Mouse (Mus musculus): Measurements from ENCODE around the gene Gast.
"Not testable (repeated sequence)": the region's sequence is repeated elsewhere in the genome, so short reads cannot be mapped to it uniquely, and the experiment has no call there.

The Gast gene

GRCm38 (mm10) chr11:100320701-100321410 is 13.4 kb upstream of the Gast start:
- DNase-seq (ENCODE audit: low spot score), result not testable (repeated sequence)

DNA sequence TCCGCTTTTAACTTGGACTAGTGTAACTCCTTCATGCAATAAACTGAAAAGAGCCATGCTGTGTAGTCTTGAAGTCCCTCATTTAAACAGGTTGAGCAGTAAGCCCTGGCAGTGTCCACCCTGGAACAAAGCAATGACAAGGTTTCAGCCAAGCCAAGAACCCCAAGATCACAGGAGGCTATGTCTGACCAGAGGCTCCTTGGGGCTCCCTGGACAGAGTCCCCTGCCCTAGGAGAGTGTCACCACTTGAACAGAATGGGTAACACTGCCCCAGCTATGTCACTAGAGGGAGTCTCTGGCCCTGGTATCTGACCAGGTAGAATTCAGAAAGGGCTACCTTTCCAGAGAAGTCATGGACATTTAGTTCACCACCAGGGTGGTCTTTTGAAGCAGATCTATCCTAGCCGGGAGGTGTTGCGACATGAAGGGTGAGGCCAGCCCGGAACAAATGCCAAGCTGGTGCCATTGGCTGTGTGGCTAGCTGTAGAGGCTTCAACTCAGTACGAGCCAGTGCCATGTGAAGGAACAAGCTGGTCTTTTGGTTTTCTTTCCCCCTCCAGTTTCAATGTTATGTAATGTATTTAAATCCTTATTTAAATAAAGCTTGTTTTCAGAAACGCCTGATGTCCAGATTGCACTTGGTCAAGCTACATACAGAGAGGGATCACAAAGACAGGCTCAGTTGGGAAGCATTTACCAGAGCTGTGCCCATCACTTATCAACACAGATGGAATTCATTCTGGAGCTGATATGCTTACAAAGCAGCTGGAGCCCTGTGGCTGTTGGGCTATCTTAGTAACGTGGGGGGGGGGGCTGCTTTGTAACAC is 12.5 kb upstream of the Gast start:
- DNase-seq (ENCODE audit: low spot score), result not testable (repeated sequence)

GRCm38 (mm10) chr11:100322591-100323258 is 11.5 kb upstream of the Gast start:
- DNase-seq (ENCODE audit: low spot score), result no peak

DNA sequence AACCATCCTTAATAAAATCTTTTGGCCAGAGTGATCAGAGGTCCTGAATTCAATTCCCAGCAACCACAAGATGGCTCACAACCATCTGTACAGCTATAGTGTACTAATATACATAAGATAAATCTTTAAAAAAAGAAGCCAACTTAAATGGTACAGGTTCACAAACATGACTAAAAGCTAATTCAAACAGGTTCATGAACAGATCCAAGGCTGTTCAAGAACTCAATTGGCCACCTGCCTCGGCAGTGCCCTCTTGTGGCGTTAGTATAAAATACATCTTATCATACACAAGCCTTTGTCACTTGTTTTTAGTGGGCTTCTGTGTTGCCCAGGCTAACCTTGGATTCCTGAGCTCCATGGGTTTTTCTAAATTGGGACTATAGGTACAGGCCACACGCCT is 10.6 kb upstream of the Gast start:
- peak; percentile 87 for DNase-seq (ENCODE audit: low spot score)

GRCm38 (mm10) chr11:100325062-100325629 is 9.1 kb upstream of the Gast start:
- no peak for DNase-seq (ENCODE audit: low spot score)

GRCm38 (mm10) chr11:100327316-100327715 is 6.9 kb upstream of the Gast start:
- no peak for DNase-seq (ENCODE audit: low spot score)

GRCm38 (mm10) chr11:100327761-100328160 is 6.4 kb upstream of the Gast start:
- DNase-seq (ENCODE audit: low spot score), result no peak

- DNase-seq (ENCODE audit: low spot score), result no peak
Measured at GRCm38 (mm10) chr11:100330235-100330634, 4.0 kb upstream of the Gast start.

- not testable (repeated sequence) for DNase-seq (ENCODE audit: low spot score)
Measured at GRCm38 (mm10) chr11:100330816-100331375, 3.3 kb upstream of the Gast start.

DNA sequence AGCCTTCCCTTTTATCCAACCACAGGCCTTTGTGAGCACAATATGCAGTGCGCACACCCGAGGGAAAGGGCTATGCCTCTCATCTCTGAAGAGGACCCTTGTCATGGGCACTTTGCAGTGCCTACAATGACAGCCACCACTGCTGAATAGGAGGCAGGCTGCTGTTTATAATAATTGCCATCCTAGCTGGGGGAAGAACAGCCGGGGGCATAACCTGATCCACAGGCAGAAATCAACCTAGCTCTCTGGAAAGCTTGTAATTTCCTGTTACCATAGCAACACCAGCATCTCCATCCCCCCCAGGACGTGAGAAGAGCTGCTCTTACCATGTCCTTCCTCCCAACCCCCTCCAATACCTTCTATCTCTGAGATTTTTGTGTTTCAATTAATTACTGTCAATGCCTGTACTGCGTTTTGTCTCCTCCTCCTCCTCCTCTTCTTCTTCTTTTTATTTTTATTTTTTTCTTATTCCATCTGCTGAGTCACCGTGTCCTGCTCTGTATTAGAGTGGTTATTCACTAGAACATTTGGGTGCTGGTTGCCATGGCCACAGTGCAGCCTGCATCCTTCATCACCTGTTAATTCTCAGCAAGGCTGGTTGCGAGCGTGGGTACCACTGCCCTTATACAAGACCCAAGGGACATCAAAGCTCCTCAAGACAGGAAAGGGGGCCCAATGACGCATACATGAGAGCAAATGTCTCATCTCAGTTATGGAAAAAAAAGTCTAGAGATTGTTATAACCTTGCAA is 1.3 kb upstream of the Gast start:
- no peak for DNase-seq (ENCODE audit: low spot score)

DNA sequence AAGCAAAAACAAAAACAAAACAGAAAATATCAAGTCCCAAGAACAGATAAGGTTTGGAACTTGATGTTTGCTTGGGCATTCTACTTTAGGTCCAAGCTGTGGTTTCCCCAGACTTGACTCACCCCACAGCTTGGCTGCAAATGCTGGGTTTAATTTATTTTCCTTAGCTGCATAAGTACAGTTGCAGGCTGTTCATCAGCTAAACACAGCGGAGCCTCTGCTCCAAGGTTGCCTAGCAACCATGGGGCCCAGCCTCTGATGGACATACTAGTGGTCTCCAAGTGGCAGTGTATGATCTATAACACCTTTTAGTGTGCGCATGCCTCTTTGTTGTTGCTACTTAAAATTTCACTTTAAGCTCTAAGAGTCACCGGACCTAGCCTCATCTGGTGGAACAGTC is 1.5 kb downstream of the Gast start:
- peak; percentile 58 for DNase-seq (ENCODE audit: low spot score)

- no peak for DNase-seq (ENCODE audit: low spot score)
Measured at GRCm38 (mm10) chr11:100344269-100344668, 10.1 kb downstream of the Gast start.

- DNase-seq (ENCODE audit: low spot score), result peak; percentile 54
Measured at GRCm38 (mm10) chr11:100352076-100352857, 18.1 kb downstream of the Gast start.

GRCm38 (mm10) chr11:100355151-100355951 is 21.1 kb downstream of the Gast start:
- peak; percentile 50 for DNase-seq (ENCODE audit: low spot score)

GRCm38 (mm10) chr11:100355972-100356818 is 22.0 kb downstream of the Gast start, which contains the start of gene Hap1:
Gene Hap1 (minus strand): TSS chr11:100356128.
- DNase-seq (ENCODE audit: low spot score), result peak; percentile 85

- DNase-seq (ENCODE audit: low spot score), result peak; percentile 44
Measured at GRCm38 (mm10) chr11:100356819-100357211, 22.6 kb downstream of the Gast start.

GRCm38 (mm10) chr11:100357408-100357807 is 23.2 kb downstream of the Gast start:
- no peak for DNase-seq (ENCODE audit: low spot score)

DNA sequence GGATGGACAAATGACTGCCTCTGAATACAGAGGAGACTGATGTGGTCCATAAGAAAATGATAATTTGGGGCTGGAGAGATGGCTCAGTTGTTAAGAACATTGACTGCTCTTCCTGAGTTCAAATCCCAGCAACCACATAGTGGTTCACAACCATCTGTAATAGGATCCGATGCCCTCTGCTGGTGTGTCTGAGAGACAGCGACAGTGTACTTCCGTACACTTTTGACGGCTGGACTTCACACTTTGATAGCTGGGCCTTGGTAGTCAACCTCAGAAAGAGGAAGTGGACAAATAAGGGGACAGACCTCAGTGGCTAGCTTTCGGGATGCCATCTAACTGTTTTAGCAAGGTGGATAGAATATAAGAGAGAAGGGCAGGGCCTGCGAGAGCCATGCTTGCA is 26.0 kb downstream of the Gast start:
- DNase-seq (ENCODE audit: low spot score), result no peak

- DNase-seq (ENCODE audit: low spot score), result not testable (repeated sequence)
Measured at GRCm38 (mm10) chr11:100361059-100361458, 26.9 kb downstream of the Gast start.

Measured in embryo, embryonic 10.5 days (tissue).